Mouse (Mus musculus): ENCODE data around the gene P2ry6. TPM values are rescaled to one million over a fixed set of nuclear protein-coding genes. Genes with fewer than 3 reads are reported as not detected.

The P2ry6 gene
- polyA plus RNA-seq, 1 experiment from 2014 or later, result 3.6 TPM

- Histone ChIP-seq H3K4me1 (ENCODE audit: control insufficient read depth, insufficient read depth, low read length) (no peaks in the 10 kb centered on the region), H3K36me3 (ENCODE audit: control insufficient read depth, insufficient read depth, low read length) (no peaks in the 10 kb centered on the region), H3K9me3 (ENCODE audit: control insufficient read depth, low read length) (no peaks in the 10 kb centered on the region), H3K4me2 (replicated peaks; ENCODE audit: low read depth, low read length) (no peak overlapping the region), H3K27me3 (ENCODE audit: control insufficient read depth, insufficient read depth, low read length) (no peaks in the 10 kb centered on the region), H3K27ac (ENCODE audit: low read depth, low read length) (no peak overlapping the region), H3K4me3 (ENCODE audit: low read length) (no peak overlapping the region), H3K9ac (ENCODE audit: low read depth, low read length) (no peak overlapping the region)
- ATAC-seq (ENCODE audit: low FRiP score, low TSS enrichment), result no peak
- WGBS, result 90% methylated on average over 7 of the region's 7 CpGs
Observed at GRCm38 (mm10) chr7:100995260-100995864, 20.9 kb upstream of the P2ry6 start.

- H3K4me3 ChIP-seq (ENCODE audit: low read length), result no peak overlapping the region
- no peaks in the 10 kb centered on the region for H3K27me3 ChIP-seq (ENCODE audit: control insufficient read depth, insufficient read depth, low read length)
- no peak overlapping the region for H3K27ac ChIP-seq (ENCODE audit: low read depth, low read length)
- no peaks in the 10 kb centered on the region for H3K4me1 ChIP-seq (ENCODE audit: control insufficient read depth, insufficient read depth, low read length)
- no peaks in the 10 kb centered on the region for H3K9me3 ChIP-seq (ENCODE audit: control insufficient read depth, low read length)
- no peak overlapping the region for H3K4me2 ChIP-seq (replicated peaks; ENCODE audit: low read depth, low read length)
- no peak for ATAC-seq (ENCODE audit: low FRiP score, low TSS enrichment)
- WGBS, result 70% methylated on average over 4 of the region's 4 CpGs
- H3K36me3 ChIP-seq (ENCODE audit: control insufficient read depth, insufficient read depth, low read length), result no peaks in the 10 kb centered on the region
- no peak overlapping the region for H3K9ac ChIP-seq (ENCODE audit: low read depth, low read length)
Observed at GRCm38 (mm10) chr7:100993166-100993565, 18.7 kb upstream of the P2ry6 start.

DNA sequence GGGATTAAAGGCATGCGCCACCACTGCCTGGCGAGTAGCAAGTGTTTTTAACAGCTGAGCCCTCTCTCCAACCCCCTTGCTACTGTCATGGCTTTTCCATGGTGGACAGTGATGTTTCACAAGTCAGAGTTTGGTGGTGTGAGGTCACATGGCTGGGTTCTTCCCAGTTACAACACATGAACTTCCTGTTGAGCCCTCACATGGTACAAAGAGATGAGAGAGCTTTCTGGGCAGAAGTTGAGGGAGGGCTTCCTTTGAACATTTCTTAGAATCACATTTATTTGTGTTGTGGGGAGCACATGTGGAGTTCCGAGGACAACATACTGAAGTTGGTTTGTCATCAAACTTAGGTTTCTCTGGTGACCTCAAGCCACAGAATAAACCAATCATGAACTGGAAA lies 17.5 kb upstream of the P2ry6 start:
- H3K9ac ChIP-seq (ENCODE audit: low read depth, low read length), result no peak overlapping the region
- no peak overlapping the region for H3K4me3 ChIP-seq (ENCODE audit: low read length)
- H3K9me3 ChIP-seq (ENCODE audit: control insufficient read depth, low read length), result no peaks in the 10 kb centered on the region
- no peaks in the 10 kb centered on the region for H3K27me3 ChIP-seq (ENCODE audit: control insufficient read depth, insufficient read depth, low read length)
- H3K36me3 ChIP-seq (ENCODE audit: control insufficient read depth, insufficient read depth, low read length), result no peaks in the 10 kb centered on the region
- H3K4me1 ChIP-seq (ENCODE audit: control insufficient read depth, insufficient read depth, low read length), result no peaks in the 10 kb centered on the region
- no peak for ATAC-seq (ENCODE audit: low FRiP score, low TSS enrichment)
- 87% methylated on average over 3 of the region's 3 CpGs for WGBS
- H3K27ac ChIP-seq (ENCODE audit: low read depth, low read length), result no peak overlapping the region
- no peak overlapping the region for H3K4me2 ChIP-seq (replicated peaks; ENCODE audit: low read depth, low read length)

GRCm38 (mm10) chr7:100990636-100991311 lies 16.3 kb upstream of the P2ry6 start:
- H3K4me2 ChIP-seq (replicated peaks; ENCODE audit: low read depth, low read length), result no peak overlapping the region
- WGBS, result 44% methylated on average over 9 of the region's 9 CpGs

GRCm38 (mm10) chr7:100988092-100988491 lies 13.6 kb upstream of the P2ry6 start:
- Histone ChIP-seq H3K4me3 (ENCODE audit: low read length) (no peak overlapping the region), H3K36me3 (ENCODE audit: control insufficient read depth, insufficient read depth, low read length) (no peaks in the 10 kb centered on the region), H3K4me2 (replicated peaks; ENCODE audit: low read depth, low read length) (no peak overlapping the region), H3K9ac (ENCODE audit: low read depth, low read length) (no peak overlapping the region), H3K9me3 (ENCODE audit: control insufficient read depth, low read length) (no peaks in the 10 kb centered on the region), H3K27ac (ENCODE audit: low read depth, low read length) (no peak overlapping the region), H3K27me3 (ENCODE audit: control insufficient read depth, insufficient read depth, low read length) (no peaks in the 10 kb centered on the region), H3K4me1 (ENCODE audit: control insufficient read depth, insufficient read depth, low read length) (peaks cover 10% of the 10 kb centered on the region; the same call in 1 of the 2 replicates)
- ATAC-seq (ENCODE audit: low FRiP score, low TSS enrichment), result peak; percentile 73
- 15% methylated on average over 9 of the region's 9 CpGs for WGBS

More at GRCm38 (mm10) chr7:100990636-100991311, 16.3 kb upstream of the P2ry6 start:
- Histone ChIP-seq H3K9me3 (ENCODE audit: control insufficient read depth, low read length) (no peaks in the 10 kb centered on the region), H3K36me3 (ENCODE audit: control insufficient read depth, insufficient read depth, low read length) (no peaks in the 10 kb centered on the region), H3K27ac (ENCODE audit: low read depth, low read length) (no peak overlapping the region), H3K4me3 (ENCODE audit: low read length) (no peak overlapping the region), H3K9ac (ENCODE audit: low read depth, low read length) (no peak overlapping the region), H3K27me3 (ENCODE audit: control insufficient read depth, insufficient read depth, low read length) (no peaks in the 10 kb centered on the region), H3K4me1 (ENCODE audit: control insufficient read depth, insufficient read depth, low read length) (no peaks in the 10 kb centered on the region)
- no peak for ATAC-seq (ENCODE audit: low FRiP score, low TSS enrichment)

DNA sequence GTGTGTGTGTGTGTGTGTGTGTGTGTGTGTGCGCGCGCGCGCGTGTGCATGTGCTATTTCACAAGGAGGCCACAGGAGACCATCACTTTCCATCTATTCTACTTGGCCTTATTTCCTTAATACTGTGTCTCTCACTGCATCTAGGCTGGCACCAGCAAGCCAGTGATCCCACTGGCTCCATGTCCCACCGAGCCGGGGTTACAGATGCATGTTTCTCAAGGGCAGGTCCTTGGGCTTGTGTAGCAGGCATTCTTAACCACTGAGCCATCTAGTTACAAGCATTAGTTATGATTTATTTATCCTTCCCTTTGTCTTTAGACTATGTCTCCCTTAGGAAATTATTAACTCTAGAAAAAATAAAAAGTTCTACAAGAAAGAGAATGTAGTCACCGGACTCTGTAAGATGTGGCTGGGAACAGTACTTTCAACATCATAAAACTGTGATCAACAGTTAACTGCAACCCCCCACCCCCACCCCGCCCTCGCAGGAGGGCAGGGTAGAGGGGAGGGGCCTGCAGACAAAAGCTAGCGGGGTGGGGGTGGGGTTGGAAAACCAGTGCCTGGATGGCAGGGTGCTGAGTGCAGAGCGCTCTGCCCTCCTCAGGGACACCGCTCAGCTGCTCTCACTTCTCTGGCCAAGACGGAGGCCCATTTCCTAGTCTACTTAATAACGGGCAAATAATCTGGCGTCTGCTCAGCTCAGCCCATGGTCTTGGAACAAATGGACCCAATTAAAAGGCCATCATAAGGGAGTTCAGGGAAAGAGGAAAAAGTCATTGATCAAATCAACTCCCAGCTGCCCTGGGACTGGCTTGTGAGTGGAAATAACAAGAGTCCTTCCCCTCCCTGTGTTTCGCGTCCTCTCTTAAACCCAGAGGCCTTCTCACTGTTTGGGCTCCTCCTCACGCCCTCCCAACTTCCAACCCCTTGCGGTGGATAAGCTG lies 10.3 kb upstream of the P2ry6 start:
- H3K4me3 ChIP-seq (ENCODE audit: low read length), result no peak overlapping the region
- H3K4me1 ChIP-seq (ENCODE audit: control insufficient read depth, insufficient read depth, low read length), result peaks cover 10% of the 10 kb centered on the region; the same call in 1 of the 2 replicates
- no peak overlapping the region for H3K9ac ChIP-seq (ENCODE audit: low read depth, low read length)
- no peaks in the 10 kb centered on the region for H3K9me3 ChIP-seq (ENCODE audit: control insufficient read depth, low read length)
- H3K36me3 ChIP-seq (ENCODE audit: control insufficient read depth, insufficient read depth, low read length), result no peaks in the 10 kb centered on the region
- peak; percentile 68 for ATAC-seq (ENCODE audit: low FRiP score, low TSS enrichment)
- 37% methylated on average over 21 of the region's 21 CpGs for WGBS
- no peaks in the 10 kb centered on the region for H3K27me3 ChIP-seq (ENCODE audit: control insufficient read depth, insufficient read depth, low read length)
- H3K27ac ChIP-seq (ENCODE audit: low read depth, low read length), result peak overlapping the region; percentile 10; the same call in 1 of the 2 replicates
- peak overlapping the region; percentile 25; the same call in 1 of the 2 replicates for H3K4me2 ChIP-seq (replicated peaks; ENCODE audit: low read depth, low read length)

GRCm38 (mm10) chr7:100979175-100979574 lies 4.7 kb upstream of the P2ry6 start:
- Histone ChIP-seq H3K27me3 (ENCODE audit: control insufficient read depth, insufficient read depth, low read length) (peaks cover 14% of the 10 kb centered on the region), H3K36me3 (ENCODE audit: control insufficient read depth, insufficient read depth, low read length) (no peaks in the 10 kb centered on the region), H3K9ac (ENCODE audit: low read depth, low read length) (no peak overlapping the region), H3K4me1 (ENCODE audit: control insufficient read depth, insufficient read depth, low read length) (peaks cover 6% of the 10 kb centered on the region; the same call in 1 of the 2 replicates), H3K4me3 (ENCODE audit: low read length) (no peak overlapping the region), H3K27ac (ENCODE audit: low read depth, low read length) (no peak overlapping the region), H3K4me2 (replicated peaks; ENCODE audit: low read depth, low read length) (no peak overlapping the region), H3K9me3 (ENCODE audit: control insufficient read depth, low read length) (no peaks in the 10 kb centered on the region)
- WGBS, result 44% methylated on average over 2 of the region's 2 CpGs
- peak; percentile 42; the same call in 1 of the 2 replicates for ATAC-seq (ENCODE audit: low FRiP score, low TSS enrichment)

GRCm38 (mm10) chr7:100978171-100978570 lies 3.7 kb upstream of the P2ry6 start:
- Histone ChIP-seq H3K4me1 (ENCODE audit: control insufficient read depth, insufficient read depth, low read length) (peaks cover 8% of the 10 kb centered on the region; the same call in 1 of the 2 replicates), H3K27ac (ENCODE audit: low read depth, low read length) (no peak overlapping the region), H3K9ac (ENCODE audit: low read depth, low read length) (no peak overlapping the region), H3K4me2 (replicated peaks; ENCODE audit: low read depth, low read length) (no peak overlapping the region), H3K9me3 (ENCODE audit: control insufficient read depth, low read length) (no peaks in the 10 kb centered on the region), H3K4me3 (ENCODE audit: low read length) (no peak overlapping the region), H3K36me3 (ENCODE audit: control insufficient read depth, insufficient read depth, low read length) (no peaks in the 10 kb centered on the region), H3K27me3 (ENCODE audit: control insufficient read depth, insufficient read depth, low read length) (peaks cover 22% of the 10 kb centered on the region)
- no peak for ATAC-seq (ENCODE audit: low FRiP score, low TSS enrichment)
- WGBS, result 89% methylated on average over 5 of the region's 5 CpGs

Measured in kidney, embryonic 14.5 days (tissue).